Mouse (Mus musculus) stomach, embryonic 16.5 days (tissue): ENCODE data around the gene Eif3c. TPM values are rescaled to one million over a fixed set of nuclear protein-coding genes. Genes with fewer than 3 reads are reported as not detected.

Source experiments
- microRNA-seq: library from miRNA; unstranded; fragments of <30 nt; microRNA quantifications from one replicate; pipeline ENCODE4, GENCODE M21; 2016
- polyA plus RNA-seq: library from polyadenylated mRNA; unstranded; fragments of >200 nt; fragmentation: Nextera tagmentation; extraction: Ambion mirVana; gene quantifications from 2 replicates; pipeline ENCODE4 v1.2.1, GENCODE M21; 2015

Eif3c gene
- polyA plus RNA-seq, 1 experiment from 2014 or later = 176 TPM

Small RNA genes within 50 kb of the gene (microRNA-seq; reads per million reads assigned to microRNA genes)
- gene Mir7059 = 1.7 reads per million, percentile 2 among the genes with 10 or more reads in this experiment

Other genes starting within 250 kb of the Eif3c start
- 0.51 and 2.0 TPM in 2 replicates for gene Lat, start 196.8 kb downstream of the Eif3c start, polyA plus RNA-seq
- 48.1 and 52.4 TPM in 2 replicates for gene Spns1, start 189.0 kb downstream of the Eif3c start, polyA plus RNA-seq
- gene Nfatc2ip, start 169.7 kb downstream of the Eif3c start, polyA plus RNA-seq = 1.1 and 1.4 TPM in 2 replicates
- gene Cd19, start 151.5 kb downstream of the Eif3c start, polyA plus RNA-seq = 0.62 and 0.75 TPM in 2 replicates
- gene Rabep2, start 137.7 kb downstream of the Eif3c start, polyA plus RNA-seq = 28.0 and 31.5 TPM in 2 replicates
- 4.0 and 110 TPM in 2 replicates for gene Atp2a1, start 103.3 kb downstream of the Eif3c start, polyA plus RNA-seq
- gene Sh2b1, start 91.0 kb downstream of the Eif3c start, polyA plus RNA-seq = 40.9 and 42.1 TPM in 2 replicates
- 140 and 154 TPM in 2 replicates for gene Tufm, start 79.0 kb downstream of the Eif3c start, polyA plus RNA-seq
- 31.2 and 33.4 TPM in 2 replicates for gene Atxn2l, start 63.0 kb downstream of the Eif3c start, polyA plus RNA-seq
- gene Apobr, start 18.5 kb upstream of the Eif3c start, polyA plus RNA-seq = 1.4 and 2.2 TPM in 2 replicates
- 30.4 and 33.3 TPM in 2 replicates for gene Cln3, start 19.4 kb upstream of the Eif3c start, polyA plus RNA-seq
- gene Il27, start 28.5 kb upstream of the Eif3c start, polyA plus RNA-seq = not detected in 2 replicates
- 133 and 141 TPM in 2 replicates for gene Nupr1, start 64.5 kb upstream of the Eif3c start, polyA plus RNA-seq
- 40.4 and 47.6 TPM in 2 replicates for gene Sgf29, start 82.9 kb upstream of the Eif3c start, polyA plus RNA-seq
- 11.9 and 13.0 TPM in 2 replicates for gene Sult1a1, start 110.0 kb upstream of the Eif3c start, polyA plus RNA-seq
- 93.0 and 107 TPM in 2 replicates for gene Bola2, start 129.0 kb upstream of the Eif3c start, polyA plus RNA-seq
- 9.0 and 9.5 TPM in 2 replicates for gene Slx1b, start 129.4 kb upstream of the Eif3c start, polyA plus RNA-seq
- 45.8 and 55.5 TPM in 2 replicates for gene Coro1a, start 141.4 kb upstream of the Eif3c start, polyA plus RNA-seq
- gene Mapk3, start 193.2 kb upstream of the Eif3c start, polyA plus RNA-seq = 94.8 and 109 TPM in 2 replicates
- 11.1 and 15.4 TPM in 2 replicates for gene Gdpd3, start 199.9 kb upstream of the Eif3c start, polyA plus RNA-seq
- 60.6 and 65.9 TPM in 2 replicates for gene Ypel3, start 210.5 kb upstream of the Eif3c start, polyA plus RNA-seq
- gene Tbx6, start 215.1 kb upstream of the Eif3c start, polyA plus RNA-seq = 0.27 and 0.47 TPM in 2 replicates
- gene Ppp4c, start 226.1 kb upstream of the Eif3c start, polyA plus RNA-seq = 180 and 192 TPM in 2 replicates
- 1.1 and 1.3 TPM in 2 replicates for gene Fam57b, start 231.3 kb upstream of the Eif3c start, polyA plus RNA-seq